Mouse (Mus musculus): ENCODE results near the gene Cct5. TPM values are rescaled to one million over a fixed set of nuclear protein-coding genes. Genes with fewer than 3 reads are reported as not detected.

The Cct5 gene
- polyA plus RNA-seq, 1 experiment from 2014 or later = 743 TPM

- no peak overlapping the region for H3K4me3 ChIP-seq (ENCODE audit: low read depth, low read length)
- WGBS = 70% methylated on average over 7 of the region's 7 CpGs
- H3K27ac ChIP-seq (replicated peaks; ENCODE audit: low read depth, low read length) = no peak overlapping the region
- ATAC-seq (ENCODE audit: insufficient number of reproducible peaks, low FRiP score, low TSS enrichment, low read depth) (no peak), DNase-seq (ENCODE audit: low spot score) (no peak)
- no peaks in the 10 kb centered on the region for H3K9me3 ChIP-seq (ENCODE audit: control insufficient read depth, low read length)
- no peak overlapping the region for H3K4me2 ChIP-seq (ENCODE audit: low read depth, severe bottlenecking)
- no peaks in the 10 kb centered on the region for H3K36me3 ChIP-seq (ENCODE audit: control insufficient read depth, insufficient read depth, low read length)
- H3K4me1 ChIP-seq (ENCODE audit: control insufficient read depth, insufficient read depth, low read length) = no peaks in the 10 kb centered on the region
- H3K27me3 ChIP-seq (ENCODE audit: control insufficient read depth, insufficient read depth, low read length) = no peaks in the 10 kb centered on the region
- no peak overlapping the region for H3K9ac ChIP-seq (ENCODE audit: low read length)
These were observed 34.2 kb downstream of the Cct5 start for GRCm38 (mm10) chr15:31567431-31567830.

GRCm38 (mm10) chr15:31565786-31566185, 35.8 kb downstream of the Cct5 start:
- H3K4me1 ChIP-seq (ENCODE audit: control insufficient read depth, insufficient read depth, low read length) = no peaks in the 10 kb centered on the region
- WGBS = 80% methylated on average over 1 of the region's 1 CpGs
- H3K27me3 ChIP-seq (ENCODE audit: control insufficient read depth, insufficient read depth, low read length) = no peaks in the 10 kb centered on the region

GRCm38 (mm10) chr15:31565184-31565583, 36.4 kb downstream of the Cct5 start, which contains the start of gene Cmbl:
Cmbl (plus strand) TSS chr15:31565389.
- ATAC-seq (ENCODE audit: insufficient number of reproducible peaks, low FRiP score, low TSS enrichment, low read depth) (no peak), DNase-seq (ENCODE audit: low spot score) (no peak)
- H3K36me3 ChIP-seq (ENCODE audit: control insufficient read depth, insufficient read depth, low read length) = no peaks in the 10 kb centered on the region
- no peak within 1 kb of the TSS for H3K4me3 ChIP-seq (ENCODE audit: low read depth, low read length)
- no peaks in the 10 kb centered on the region for H3K9me3 ChIP-seq (ENCODE audit: control insufficient read depth, low read length)
- 78% methylated on average over 5 of the region's 5 CpGs for WGBS
- no peak within 1 kb of the TSS for H3K4me2 ChIP-seq (ENCODE audit: low read depth, severe bottlenecking)
- no peak within 1 kb of the TSS for H3K27ac ChIP-seq (replicated peaks; ENCODE audit: low read depth, low read length)
- H3K9ac ChIP-seq (ENCODE audit: low read length) = no peak within 1 kb of the TSS
- H3K4me1 ChIP-seq (ENCODE audit: control insufficient read depth, insufficient read depth, low read length) = no peaks in the 10 kb centered on the region
- no peaks in the 10 kb centered on the region for H3K27me3 ChIP-seq (ENCODE audit: control insufficient read depth, insufficient read depth, low read length)

More at GRCm38 (mm10) chr15:31565786-31566185, 35.8 kb downstream of the Cct5 start:
- ATAC-seq (ENCODE audit: insufficient number of reproducible peaks, low FRiP score, low TSS enrichment, low read depth) (no peak), DNase-seq (ENCODE audit: low spot score) (no peak)
- Histone ChIP-seq H3K9me3 (ENCODE audit: control insufficient read depth, low read length) (no peaks in the 10 kb centered on the region), H3K36me3 (ENCODE audit: control insufficient read depth, insufficient read depth, low read length) (no peaks in the 10 kb centered on the region), H3K9ac (ENCODE audit: low read length) (no peak overlapping the region), H3K27ac (replicated peaks; ENCODE audit: low read depth, low read length) (no peak overlapping the region), H3K4me2 (ENCODE audit: low read depth, severe bottlenecking) (no peak overlapping the region), H3K4me3 (ENCODE audit: low read depth, low read length) (no peak overlapping the region)

- no peaks in the 10 kb centered on the region for H3K9me3 ChIP-seq (ENCODE audit: control insufficient read depth, low read length)
- no peaks in the 10 kb centered on the region for H3K36me3 ChIP-seq (ENCODE audit: control insufficient read depth, insufficient read depth, low read length)
- DNase-seq (ENCODE audit: low spot score) (no peak), ATAC-seq (ENCODE audit: insufficient number of reproducible peaks, low FRiP score, low TSS enrichment, low read depth) (no peak)
- no peak overlapping the region for H3K4me3 ChIP-seq (ENCODE audit: low read depth, low read length)
- H3K9ac ChIP-seq (ENCODE audit: low read length) = no peak overlapping the region
- no peak overlapping the region for H3K4me2 ChIP-seq (ENCODE audit: low read depth, severe bottlenecking)
- WGBS = 74% methylated on average over 19 of the region's 19 CpGs
- no peaks in the 10 kb centered on the region for H3K4me1 ChIP-seq (ENCODE audit: control insufficient read depth, insufficient read depth, low read length)
- H3K27ac ChIP-seq (replicated peaks; ENCODE audit: low read depth, low read length) = no peak overlapping the region
- H3K27me3 ChIP-seq (ENCODE audit: control insufficient read depth, insufficient read depth, low read length) = no peaks in the 10 kb centered on the region
These were observed 37.7 kb downstream of the Cct5 start for GRCm38 (mm10) chr15:31563577-31564546.

GRCm38 (mm10) chr15:31562847-31563246, 38.8 kb downstream of the Cct5 start:
- ATAC-seq (ENCODE audit: insufficient number of reproducible peaks, low FRiP score, low TSS enrichment, low read depth) (no peak), DNase-seq (ENCODE audit: low spot score) (no peak)
- 63% methylated on average over 8 of the region's 8 CpGs for WGBS
- H3K4me2 ChIP-seq (ENCODE audit: low read depth, severe bottlenecking) = no peak overlapping the region
- H3K36me3 ChIP-seq (ENCODE audit: control insufficient read depth, insufficient read depth, low read length) = no peaks in the 10 kb centered on the region
- H3K4me3 ChIP-seq (ENCODE audit: low read depth, low read length) = no peak overlapping the region
- H3K9me3 ChIP-seq (ENCODE audit: control insufficient read depth, low read length) = no peaks in the 10 kb centered on the region
- H3K27me3 ChIP-seq (ENCODE audit: control insufficient read depth, insufficient read depth, low read length) = no peaks in the 10 kb centered on the region
- no peaks in the 10 kb centered on the region for H3K4me1 ChIP-seq (ENCODE audit: control insufficient read depth, insufficient read depth, low read length)
- no peak overlapping the region for H3K27ac ChIP-seq (replicated peaks; ENCODE audit: low read depth, low read length)
- H3K9ac ChIP-seq (ENCODE audit: low read length) = no peak overlapping the region

GRCm38 (mm10) chr15:31561976-31562375, 39.6 kb downstream of the Cct5 start:
- ATAC-seq (ENCODE audit: insufficient number of reproducible peaks, low FRiP score, low TSS enrichment, low read depth) (no peak), DNase-seq (ENCODE audit: low spot score) (no peak)
- no peak overlapping the region for H3K4me2 ChIP-seq (ENCODE audit: low read depth, severe bottlenecking)
- H3K27me3 ChIP-seq (ENCODE audit: control insufficient read depth, insufficient read depth, low read length) = no peaks in the 10 kb centered on the region
- no peak overlapping the region for H3K27ac ChIP-seq (replicated peaks; ENCODE audit: low read depth, low read length)
- no peak overlapping the region for H3K4me3 ChIP-seq (ENCODE audit: low read depth, low read length)
- H3K9me3 ChIP-seq (ENCODE audit: control insufficient read depth, low read length) = no peaks in the 10 kb centered on the region
- no peaks in the 10 kb centered on the region for H3K36me3 ChIP-seq (ENCODE audit: control insufficient read depth, insufficient read depth, low read length)
- H3K9ac ChIP-seq (ENCODE audit: low read length) = no peak overlapping the region
- H3K4me1 ChIP-seq (ENCODE audit: control insufficient read depth, insufficient read depth, low read length) = no peaks in the 10 kb centered on the region
- WGBS = 98% methylated on average over 4 of the region's 4 CpGs

- Histone ChIP-seq H3K4me1 (ENCODE audit: control insufficient read depth, insufficient read depth, low read length) (no peaks in the 10 kb centered on the region), H3K9ac (ENCODE audit: low read length) (no peak overlapping the region), H3K9me3 (ENCODE audit: control insufficient read depth, low read length) (no peaks in the 10 kb centered on the region), H3K4me3 (ENCODE audit: low read depth, low read length) (no peak overlapping the region), H3K27me3 (ENCODE audit: control insufficient read depth, insufficient read depth, low read length) (no peaks in the 10 kb centered on the region), H3K4me2 (ENCODE audit: low read depth, severe bottlenecking) (no peak overlapping the region), H3K36me3 (ENCODE audit: control insufficient read depth, insufficient read depth, low read length) (no peaks in the 10 kb centered on the region), H3K27ac (replicated peaks; ENCODE audit: low read depth, low read length) (no peak overlapping the region)
- WGBS = 82% methylated on average over 6 of the region's 6 CpGs
- ATAC-seq (ENCODE audit: insufficient number of reproducible peaks, low FRiP score, low TSS enrichment, low read depth) (no peak), DNase-seq (ENCODE audit: low spot score) (no peak)
These were observed 40.2 kb downstream of the Cct5 start for GRCm38 (mm10) chr15:31561390-31561789.

GRCm38 (mm10) chr15:31554855-31555254, 46.7 kb downstream of the Cct5 start:
- Histone ChIP-seq H3K4me3 (ENCODE audit: low read depth, low read length) (no peak overlapping the region), H3K27me3 (ENCODE audit: control insufficient read depth, insufficient read depth, low read length) (no peaks in the 10 kb centered on the region), H3K4me2 (ENCODE audit: low read depth, severe bottlenecking) (no peak overlapping the region), H3K36me3 (ENCODE audit: control insufficient read depth, insufficient read depth, low read length) (no peaks in the 10 kb centered on the region), H3K27ac (replicated peaks; ENCODE audit: low read depth, low read length) (no peak overlapping the region), H3K9me3 (ENCODE audit: control insufficient read depth, low read length) (no peaks in the 10 kb centered on the region; the same call in 1 of the 2 replicates), H3K9ac (ENCODE audit: low read length) (no peak overlapping the region), H3K4me1 (ENCODE audit: control insufficient read depth, insufficient read depth, low read length) (no peaks in the 10 kb centered on the region)
- 88% methylated on average over 2 of the region's 2 CpGs for WGBS
- ATAC-seq (ENCODE audit: insufficient number of reproducible peaks, low FRiP score, low TSS enrichment, low read depth) (no peak), DNase-seq (ENCODE audit: low spot score) (no peak)

Data from limb, embryonic 11.5 days (tissue).